Mouse (Mus musculus) myocyte (in vitro differentiated cells): ENCODE measurements at regions not wholly inside any gene's neighbourhood (a gene's known extent, or its start where the extent isn't known, plus 50 kb on each side); places are given as distances from the start of the nearest gene placed in this dataset.
A peak's percentile ranks its signal among the peaks of the same experiment; 100 is the strongest.
"Not testable (repeated sequence)": the region's sequence is repeated elsewhere in the genome, so short reads cannot be mapped to it uniquely, and the experiment has no call there.

ENCODE experiments used
- H3K27me3 ChIP-seq: one replicate; pipeline ENCODE4 v1.6.1; 2011; ENCODE audit not compliant: control insufficient read depth, insufficient read depth, insufficient read length
- H3K36me3 ChIP-seq: one replicate; pipeline ENCODE4 v1.6.1; 2011; ENCODE audit not compliant: control insufficient read depth, insufficient read depth
- H3K4me2 ChIP-seq: one replicate; pipeline ENCODE4 v1.6.1; 2011; ENCODE audit warnings: low read depth, control low read depth
- H3K4me3 ChIP-seq: one replicate; pipeline ENCODE4 v1.5.1; 2011; ENCODE audit warnings: mild to moderate bottlenecking, control low read depth, moderate library complexity
- H3K79me2 ChIP-seq: one replicate; pipeline ENCODE4 v1.6.1; 2011; ENCODE audit not compliant: control insufficient read depth, insufficient read depth
- H3ac ChIP-seq: one replicate; pipeline ENCODE4 v1.6.1; 2011; ENCODE audit not compliant: control insufficient read depth, insufficient read length
- CEBPB ChIP-seq: IDR thresholded peaks from 2 replicates; pipeline ENCODE4 v1.6.1; 2011; ENCODE audit warnings: mild to moderate bottlenecking, moderate library complexity; ENCODE audit not compliant: poor library complexity, insufficient read depth, severe bottlenecking
- E2F4 ChIP-seq: IDR thresholded peaks from one replicate; pipeline ENCODE4 v1.6.1; 2011; ENCODE audit warnings: mild to moderate bottlenecking, control low read depth, moderate library complexity; ENCODE audit not compliant: insufficient read depth
- MAX ChIP-seq: IDR thresholded peaks from one replicate; pipeline ENCODE4 v1.6.1; 2011; ENCODE audit warnings: low read depth, mild to moderate bottlenecking, control low read depth
- MYOD1 ChIP-seq, 3 experiments: IDR thresholded peaks; one replicate each; pipeline ENCODE4 v1.6.1; 2011; ENCODE audit warnings: control low read depth in 2 of 3, low read depth in 2 of 3, mild to moderate bottlenecking in 2 of 3, moderate library complexity in 1 of 3; ENCODE audit not compliant: insufficient read length in 2 of 3, control insufficient read depth in 1 of 3
- MYOG ChIP-seq, 3 experiments: IDR thresholded peaks; one replicate each; pipeline ENCODE4 v1.6.1; 2011; ENCODE audit warnings: control low read depth in 2 of 3, low read depth in 2 of 3, mild to moderate bottlenecking in 2 of 3; ENCODE audit not compliant: insufficient read length in 2 of 3, control insufficient read depth in 1 of 3, insufficient read depth in 1 of 3
- POLR2A ChIP-seq: IDR thresholded peaks from one replicate; pipeline ENCODE4 v1.6.1; 2011; ENCODE audit warnings: low read depth, mild to moderate bottlenecking, control low read depth, moderate library complexity; ENCODE audit not compliant: insufficient read length
- POLR2AphosphoS2 ChIP-seq: IDR thresholded peaks from one replicate; pipeline ENCODE4 v1.6.1; 2011; ENCODE audit warnings: low read depth, control low read depth; ENCODE audit not compliant: insufficient read length
- REST ChIP-seq: IDR thresholded peaks from one replicate; pipeline ENCODE4 v1.6.1; 2011; ENCODE audit warnings: mild to moderate bottlenecking, control low read depth, moderate library complexity; ENCODE audit not compliant: insufficient read depth, insufficient read length
- SRF ChIP-seq: IDR thresholded peaks from one replicate; pipeline ENCODE4 v1.6.1; 2011; ENCODE audit warnings: low read depth; ENCODE audit not compliant: control insufficient read depth, insufficient read length
- TCF12 ChIP-seq: IDR thresholded peaks from one replicate; pipeline ENCODE4 v1.6.1; 2011; ENCODE audit warnings: mild to moderate bottlenecking, control low read depth; ENCODE audit not compliant: poor library complexity, insufficient read depth, severe bottlenecking
- TCF3 ChIP-seq: IDR thresholded peaks from one replicate; pipeline ENCODE4 v1.6.1; 2011; ENCODE audit warnings: low read depth, control low read depth; ENCODE audit not compliant: insufficient read length
- USF1 ChIP-seq: IDR thresholded peaks from one replicate; pipeline ENCODE4 v1.6.1; 2011; ENCODE audit warnings: low read depth, mild to moderate bottlenecking, control low read depth, moderate library complexity

- no peak for TF ChIP-seq REST
- no peak for TF ChIP-seq E2F4
- no peak for TF ChIP-seq MYOG (IDR thresholded peaks at IDR 0.05; ENCODE audit: control insufficient read depth in 1 of 3, insufficient read depth in 1 of 3, insufficient read length in 2 of 3, low read depth in 2 of 3)
- TF ChIP-seq TCF12, result no peak
- no peak for TF ChIP-seq MYOD1 (IDR thresholded peaks at IDR 0.05; ENCODE audit: control insufficient read depth in 1 of 3, insufficient read length in 2 of 3, low read depth in 2 of 3)
- TF ChIP-seq USF1, result no peak
- no peak for TF ChIP-seq SRF
- no peak for TF ChIP-seq POLR2AphosphoS2
- no peak for TF ChIP-seq MAX
- no peak for TF ChIP-seq CEBPB
- no peak for TF ChIP-seq TCF3
- no peak for TF ChIP-seq POLR2A
- no peak overlapping the region for H3K4me3 ChIP-seq
- H3K79me2 ChIP-seq, result no peaks in the 10 kb centered on the region
- H3K4me2 ChIP-seq, result no peak overlapping the region
- no peak overlapping the region for H3ac ChIP-seq
- no peaks in the 10 kb centered on the region for H3K27me3 ChIP-seq
- H3K36me3 ChIP-seq, result no peaks in the 10 kb centered on the region
Measured at GRCm38 (mm10) chr1:177343949-177344348, 85.9 kb upstream of the Akt3 start.

- H3K79me2 ChIP-seq, result no peaks in the 10 kb centered on the region
- H3K4me2 ChIP-seq, result no peak overlapping the region
- TF ChIP-seq MYOD1 (IDR thresholded peaks at IDR 0.05; ENCODE audit: control insufficient read depth in 1 of 3, insufficient read length in 2 of 3, low read depth in 2 of 3) (no peak), TCF3 (no peak), CEBPB (no peak), E2F4 (no peak), MAX (no peak), POLR2A (no peak), SRF (no peak), POLR2AphosphoS2 (no peak), MYOG (IDR thresholded peaks at IDR 0.05; ENCODE audit: control insufficient read depth in 1 of 3, insufficient read depth in 1 of 3, insufficient read length in 2 of 3, low read depth in 2 of 3) (no peak), REST (no peak)
- no peak overlapping the region for H3K4me3 ChIP-seq
- no peak overlapping the region for H3ac ChIP-seq
- no peaks in the 10 kb centered on the region for H3K36me3 ChIP-seq
- no peaks in the 10 kb centered on the region for H3K27me3 ChIP-seq
Measured at GRCm38 (mm10) chr1:177343121-177343520, 85.1 kb upstream of the Akt3 start.

DNA sequence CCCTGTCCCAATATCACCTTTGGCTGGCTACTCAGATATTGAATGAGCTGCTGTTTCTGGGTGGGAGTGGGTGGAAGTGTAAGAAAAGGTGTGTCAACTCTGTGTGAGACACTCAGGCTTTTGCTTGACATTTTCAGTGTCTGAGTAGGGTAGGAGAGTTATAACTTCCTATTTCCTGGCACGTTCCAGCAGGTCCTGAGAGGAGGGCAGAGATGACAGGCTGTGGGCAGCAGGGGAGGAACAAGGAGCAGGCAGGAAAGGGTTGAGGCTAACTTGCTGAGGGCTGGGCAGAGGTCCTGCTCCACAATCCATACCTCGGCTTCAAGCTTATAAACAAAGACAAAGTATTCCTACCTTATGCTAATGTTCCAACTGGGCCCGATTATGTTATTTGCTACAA lies 82.2 kb upstream of the Akt3 start:
- H3K36me3 ChIP-seq, result no peaks in the 10 kb centered on the region
- no peaks in the 10 kb centered on the region for H3K27me3 ChIP-seq
- TF ChIP-seq TCF3, result no peak
- no peak for TF ChIP-seq SRF
- no peak for TF ChIP-seq MYOD1 (IDR thresholded peaks at IDR 0.05; ENCODE audit: control insufficient read depth in 1 of 3, insufficient read length in 2 of 3, low read depth in 2 of 3)
- TF ChIP-seq REST, result no peak

DNA sequence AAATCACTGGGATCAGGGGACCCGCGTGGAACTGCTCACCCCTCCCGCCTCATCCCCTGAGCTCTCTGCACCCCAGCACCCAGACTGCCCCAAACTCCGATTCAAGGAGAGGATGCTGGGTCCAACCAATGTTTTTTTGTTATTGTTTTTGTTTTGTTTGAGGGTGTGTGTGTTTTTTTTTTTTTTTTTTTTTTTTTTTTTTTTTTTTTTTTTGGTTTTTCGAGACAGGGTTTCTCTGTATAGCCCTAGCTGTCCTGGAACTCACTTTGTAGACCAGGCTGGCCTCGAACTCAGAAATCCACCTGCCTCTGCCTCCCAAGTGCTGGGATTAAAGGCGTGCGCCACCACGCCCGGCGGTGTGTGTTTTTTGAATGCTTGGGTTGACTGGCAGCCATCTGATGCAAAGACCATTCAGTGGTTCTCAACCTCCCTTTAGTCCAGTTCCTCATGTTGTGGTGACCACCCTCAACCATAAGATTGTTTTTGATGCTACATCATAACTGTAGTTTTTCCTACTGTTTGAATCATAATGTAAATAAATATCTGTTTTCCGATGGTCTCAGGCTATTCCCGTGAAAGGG lies 81.3 kb upstream of the Akt3 start:
- peak overlapping the region; percentile 23 for H3K4me3 ChIP-seq
- not testable (repeated sequence) for H3K36me3 ChIP-seq, H3K27me3 ChIP-seq, H3K79me2 ChIP-seq, H3ac ChIP-seq
- peak overlapping the region; percentile 68 for H3K4me2 ChIP-seq

More for the DNA sequence above, 82.2 kb upstream of the Akt3 start:
- H3K79me2 ChIP-seq, result no peaks in the 10 kb centered on the region
- H3K4me2 ChIP-seq, result no peak overlapping the region
- no peak overlapping the region for H3ac ChIP-seq
- H3K4me3 ChIP-seq, result no peak overlapping the region

DNA sequence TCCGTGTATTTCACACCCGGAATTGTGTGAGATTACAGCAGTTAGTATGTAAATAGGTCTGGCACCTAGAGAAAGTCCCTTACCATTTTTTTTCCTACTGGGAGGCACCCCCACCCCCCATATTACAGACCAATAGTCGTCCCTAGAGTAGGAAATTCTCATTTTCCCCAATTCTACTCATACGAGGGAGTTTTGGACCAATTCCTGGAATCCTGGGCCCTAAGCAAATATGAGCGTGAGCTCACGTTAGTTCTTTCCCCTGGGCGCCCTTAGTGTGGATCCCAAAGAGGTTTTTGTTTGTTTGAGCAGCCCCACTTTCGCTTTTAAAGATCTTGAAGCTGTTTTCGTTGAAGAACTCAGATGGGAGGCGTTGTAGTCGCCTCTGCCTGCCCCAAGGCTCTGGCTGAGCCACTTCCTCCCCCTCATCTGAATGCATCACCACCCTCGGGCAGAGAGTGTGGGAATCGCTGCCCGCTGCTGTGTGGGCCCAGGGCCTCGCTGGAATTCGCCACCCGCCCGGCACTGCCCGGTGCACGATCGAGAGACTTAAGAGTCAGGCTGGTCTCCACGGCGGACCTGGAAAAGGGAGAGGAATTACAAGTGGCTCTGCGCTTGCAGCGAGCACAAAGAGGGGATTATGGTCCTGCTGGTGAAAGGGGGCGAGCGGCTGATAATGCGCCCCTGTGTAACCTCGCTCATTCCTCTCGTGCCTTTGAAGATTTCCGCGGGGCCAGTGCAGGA lies 80.6 kb upstream of the Akt3 start:
- TF ChIP-seq TCF12 (no peak), E2F4 (no peak), CEBPB (no peak), USF1 (no peak), MYOG (IDR thresholded peaks at IDR 0.05; ENCODE audit: control insufficient read depth in 1 of 3, insufficient read depth in 1 of 3, insufficient read length in 2 of 3, low read depth in 2 of 3) (no peak), SRF (no peak), MYOD1 (IDR thresholded peaks at IDR 0.05; ENCODE audit: control insufficient read depth in 1 of 3, insufficient read length in 2 of 3, low read depth in 2 of 3) (no peak), POLR2AphosphoS2 (no peak)
- H3K27me3 ChIP-seq, result no peaks in the 10 kb centered on the region
- peak overlapping the region; percentile 23 for H3K4me3 ChIP-seq
- H3K4me2 ChIP-seq, result peak overlapping the region; percentile 68
- H3K36me3 ChIP-seq, result no peaks in the 10 kb centered on the region
- no peaks in the 10 kb centered on the region for H3K79me2 ChIP-seq
- no peak overlapping the region for H3ac ChIP-seq
